Mouse (Mus musculus) midbrain, embryonic 11.5 days (tissue): ENCODE measurements around the gene Slc51b. TPM values are rescaled to one million over a fixed set of nuclear protein-coding genes. Genes with fewer than 3 reads are reported as not detected.

Experiments
- ATAC-seq: fragments of 200-750 bp; cut with Nextera tagmentation; 2 replicates; pipeline ENCODE4 v1.8.0; 2017; ENCODE audit warnings: moderate TSS enrichment, moderate library complexity; ENCODE audit not compliant: low FRiP score
- DNase-seq: peaks from one replicate; pipeline ENCODE4 v3.0.0; 2015; ENCODE audit warnings: low spot score; ENCODE audit errors: missing footprints
- H3K27ac ChIP-seq: fragments of 300-500 bp; sonication (generic); 2 replicates; pipeline ENCODE4 v1.5.1; 2014; ENCODE audit warnings: low read depth, low read length
- H3K27me3 ChIP-seq: fragments of 300-500 bp; sonication (generic); 2 replicates; pipeline ENCODE4 v1.6.1; 2014; ENCODE audit warnings: mild to moderate bottlenecking, low read length, moderate library complexity, mixed read lengths; ENCODE audit not compliant: control insufficient read depth, insufficient read depth
- H3K36me3 ChIP-seq: fragments of 300-500 bp; sonication (generic); 2 replicates; pipeline ENCODE4 v1.6.1; 2014; ENCODE audit warnings: mild to moderate bottlenecking, low read length, moderate library complexity, mixed read lengths; ENCODE audit not compliant: control insufficient read depth, insufficient read depth
- H3K4me1 ChIP-seq: fragments of 300-500 bp; sonication (generic); 2 replicates; pipeline ENCODE4 v1.6.1; 2014; ENCODE audit warnings: low read length; ENCODE audit not compliant: control insufficient read depth, insufficient read depth
- H3K4me2 ChIP-seq: fragments of 300-500 bp; sonication (generic); 2 replicates; pipeline ENCODE4 v1.6.1; 2014; ENCODE audit warnings: mild to moderate bottlenecking, moderate library complexity
- H3K4me3 ChIP-seq: fragments of 300-500 bp; sonication (generic); 2 replicates; pipeline ENCODE4 v1.5.1; 2014; ENCODE audit warnings: low read depth, low read length
- H3K9ac ChIP-seq: fragments of 300-500 bp; sonication (generic); 2 replicates; pipeline ENCODE4 v1.6.1; 2014; ENCODE audit warnings: low read length
- H3K9me3 ChIP-seq: fragments of 300-500 bp; sonication (generic); 2 replicates; pipeline ENCODE4 v1.6.1; 2016; ENCODE audit warnings: low read length; ENCODE audit not compliant: control insufficient read depth
- WGBS: fragments of 180-500 bp; shearing (Covaris S2); extraction: QIAGEN DNeasy Blood & Tissue Kit; methylation state at CpG from one replicate; pipeline ENCODE4 v1.1.7; 2014; 5-methylcytosine and 5-hydroxymethylcytosine counted together
- polyA plus RNA-seq: library from polyadenylated mRNA; unstranded; fragments of >200 nt; fragmentation: Nextera tagmentation; extraction: Ambion mirVana; gene quantifications from 2 replicates; pipeline ENCODE4 v1.2.1, GENCODE M21; 2014

Slc51b gene
- polyA plus RNA-seq, 1 experiment from 2014 or later: not detected

- H3K9me3 ChIP-seq: no peaks in the 10 kb centered on the region
- no peaks in the 10 kb centered on the region for H3K27me3 ChIP-seq
- ATAC-seq (no peak), DNase-seq (no peak)
- no peak overlapping the region for H3K9ac ChIP-seq
- no peak overlapping the region for H3K4me3 ChIP-seq
- H3K4me1 ChIP-seq: no peaks in the 10 kb centered on the region; the same call in 1 of the 2 replicates
- 81% methylated on average over 15 of the region's 15 CpGs for WGBS
- no peak overlapping the region for H3K27ac ChIP-seq
- no peaks in the 10 kb centered on the region for H3K36me3 ChIP-seq
- no peak overlapping the region for H3K4me2 ChIP-seq
Observed at GRCm38 (mm10) chr9:65404331-65405183, 18.2 kb downstream of the Slc51b start.

GRCm38 (mm10) chr9:65399934-65400333, 22.8 kb downstream of the Slc51b start:
- no peak for ATAC-seq
- Histone ChIP-seq H3K4me1 (no peaks in the 10 kb centered on the region; the same call in 1 of the 2 replicates), H3K4me2 (no peak overlapping the region), H3K9ac (no peak overlapping the region), H3K27me3 (no peaks in the 10 kb centered on the region), H3K9me3 (no peaks in the 10 kb centered on the region), H3K27ac (no peak overlapping the region), H3K4me3 (no peak overlapping the region), H3K36me3 (no peaks in the 10 kb centered on the region)
- 87% methylated on average over 6 of the region's 6 CpGs for WGBS
- DNase-seq: no peak

- Histone ChIP-seq H3K27me3 (no peaks in the 10 kb centered on the region), H3K4me3 (peak within 1 kb of the TSS; percentile 46), H3K9ac (peak within 1 kb of the TSS; percentile 72), H3K27ac (no peak within 1 kb of the TSS), H3K4me1 (no peaks in the 10 kb centered on the region; the same call in 1 of the 2 replicates), H3K36me3 (no peaks in the 10 kb centered on the region), H3K9me3 (no peaks in the 10 kb centered on the region), H3K4me2 (peak within 1 kb of the TSS; percentile 68)
- 2% methylated on average over 23 of the region's 24 CpGs for WGBS
- DNase-seq (peak; percentile 97), ATAC-seq (peak; percentile 82)
Observed at GRCm38 (mm10) chr9:65398279-65398678, 24.5 kb downstream of the Slc51b start, which contains the start of gene Rasl12. Gene Rasl12, plus strand, starts transcription at chr9:65398506.

- Histone ChIP-seq H3K4me2 (no peak overlapping the region), H3K9me3 (no peaks in the 10 kb centered on the region), H3K36me3 (no peaks in the 10 kb centered on the region), H3K9ac (no peak overlapping the region), H3K27ac (no peak overlapping the region), H3K27me3 (peaks cover 26% of the 10 kb centered on the region), H3K4me1 (no peaks in the 10 kb centered on the region; the same call in 1 of the 2 replicates), H3K4me3 (no peak overlapping the region)
- WGBS: 65% methylated on average over 2 of the region's 2 CpGs
- ATAC-seq (0 out of 2 replicates have a peak, but pooled peaks have one; percentile 7), DNase-seq (no peak)
Observed at GRCm38 (mm10) chr9:65394360-65394759, 28.4 kb downstream of the Slc51b start.

- no peak overlapping the region for H3K4me3 ChIP-seq
- ATAC-seq: no peak
- no peaks in the 10 kb centered on the region for H3K9me3 ChIP-seq
- H3K4me2 ChIP-seq: no peak overlapping the region
- 54% methylated on average over 2 of the region's 2 CpGs for WGBS
- H3K9ac ChIP-seq: no peak overlapping the region
- H3K27me3 ChIP-seq: peaks cover 28% of the 10 kb centered on the region
- H3K36me3 ChIP-seq: no peaks in the 10 kb centered on the region
- no peak for DNase-seq
- H3K4me1 ChIP-seq: no peaks in the 10 kb centered on the region; the same call in 1 of the 2 replicates
- H3K27ac ChIP-seq: no peak overlapping the region
Observed at GRCm38 (mm10) chr9:65393606-65394005, 29.1 kb downstream of the Slc51b start.

GRCm38 (mm10) chr9:65392638-65393364, 30.0 kb downstream of the Slc51b start:
- Histone ChIP-seq H3K27me3 (peaks cover 28% of the 10 kb centered on the region), H3K9ac (no peak overlapping the region), H3K4me2 (no peak overlapping the region), H3K9me3 (no peaks in the 10 kb centered on the region), H3K27ac (no peak overlapping the region), H3K4me3 (no peak overlapping the region), H3K36me3 (no peaks in the 10 kb centered on the region), H3K4me1 (no peaks in the 10 kb centered on the region; the same call in 1 of the 2 replicates)
- DNase-seq (peak; percentile 93), ATAC-seq (no peak)
- 34% methylated on average over 6 of the region's 6 CpGs for WGBS

- ATAC-seq (no peak), DNase-seq (no peak)
- Histone ChIP-seq H3K4me3 (peak within 1 kb of the TSS; percentile 24), H3K27ac (no peak within 1 kb of the TSS), H3K9me3 (no peaks in the 10 kb centered on the region), H3K4me2 (peak within 1 kb of the TSS; percentile 38), H3K27me3 (peaks cover 28% of the 10 kb centered on the region), H3K4me1 (no peaks in the 10 kb centered on the region; the same call in 1 of the 2 replicates), H3K9ac (peak within 1 kb of the TSS; percentile 14), H3K36me3 (no peaks in the 10 kb centered on the region)
- whole genome bisulfite sequencing: 47% methylated on average over 8 of the region's 8 CpGs
Observed at GRCm38 (mm10) chr9:65391613-65391964, 31.2 kb downstream of the Slc51b start, which contains the start of gene Kbtbd13. Gene Kbtbd13, minus strand, starts transcription at chr9:65391652.

GRCm38 (mm10) chr9:65390752-65391612, 31.8 kb downstream of the Slc51b start:
- Histone ChIP-seq H3K27ac (no peak overlapping the region), H3K36me3 (no peaks in the 10 kb centered on the region), H3K9ac (peak overlapping the region; percentile 14), H3K9me3 (no peaks in the 10 kb centered on the region), H3K4me2 (peak overlapping the region; percentile 38), H3K4me3 (peak overlapping the region; percentile 24), H3K27me3 (peaks cover 28% of the 10 kb centered on the region), H3K4me1 (no peaks in the 10 kb centered on the region; the same call in 1 of the 2 replicates)
- WGBS: 18% methylated on average over 96 of the region's 96 CpGs
- ATAC-seq (no peak), DNase-seq (peak; percentile 88)
